Mouse (Mus musculus): Measurements from ENCODE around the gene Pde6h. TPM values are rescaled to one million over a fixed set of nuclear protein-coding genes. Genes with fewer than 3 reads are reported as not detected.
"Not testable (repeated sequence)": the region's sequence is repeated elsewhere in the genome, so short reads cannot be mapped to it uniquely, and the experiment has no call there.

Pde6h gene
- not detected for total RNA-seq (2021)

GRCm38 (mm10) chr6:136923532-136923931, at the start of gene Pde6h:
Gene Pde6h (plus strand): TSS chr6:136923832.
- no peak for DNase-seq
- intact Hi-C loops (cut with DNase I): loop anchor here (5.0 kb wide), 1 partner anchor 44 kb away; no protein-coding TSS in a partner anchor

- intact Hi-C loops (cut with DNase I): no loop called here
- DNase-seq: peak; percentile 50 to 53
These were observed 49.0 kb upstream of the Pde6h start for GRCm38 (mm10) chr6:136874599-136874998.

GRCm38 (mm10) chr6:136875670-136876069, 48.0 kb upstream of the Pde6h start, which contains the start of gene Mgp:
Gene Mgp (minus strand): TSS chr6:136875823.
- intact Hi-C loops (cut with DNase I): no loop called here
- DNase-seq: peak; percentile 66 to 68

- DNase-seq: no peak
- intact Hi-C loops (cut with DNase I): no loop called here
These were observed 42.0 kb upstream of the Pde6h start for GRCm38 (mm10) chr6:136881678-136882077.

GRCm38 (mm10) chr6:136883431-136883915, 40.2 kb upstream of the Pde6h start:
- DNase-seq: peak in 1 of 2 experiments; percentile 45
- intact Hi-C loops (cut with DNase I): no loop called here

- no peak for DNase-seq
- intact Hi-C loops (cut with DNase I): no loop called here
These were observed 39.7 kb upstream of the Pde6h start for GRCm38 (mm10) chr6:136883961-136884360.

GRCm38 (mm10) chr6:136884766-136885165, 38.9 kb upstream of the Pde6h start:
- intact Hi-C loops (cut with DNase I); DNase-seq: not testable (repeated sequence)

GRCm38 (mm10) chr6:136887854-136888253, 35.8 kb upstream of the Pde6h start:
- intact Hi-C loops (cut with DNase I): no loop called here
- DNase-seq: peak; percentile 85 to 89

GRCm38 (mm10) chr6:136889067-136889466, 34.6 kb upstream of the Pde6h start:
- DNase-seq: no peak
- intact Hi-C loops (cut with DNase I): no loop called here

- intact Hi-C loops (cut with DNase I): no loop called here
- no peak for DNase-seq
These were observed 34.1 kb upstream of the Pde6h start for GRCm38 (mm10) chr6:136889554-136889953.

GRCm38 (mm10) chr6:136892002-136892401, 31.6 kb upstream of the Pde6h start:
- intact Hi-C loops (cut with DNase I): no loop called here
- DNase-seq: no peak

GRCm38 (mm10) chr6:136894532-136895339, 28.9 kb upstream of the Pde6h start:
- intact Hi-C loops (cut with DNase I): no loop called here
- peak; percentile 46 to 49 for DNase-seq

GRCm38 (mm10) chr6:136897789-136898188, 25.8 kb upstream of the Pde6h start:
- DNase-seq: peak in 1 of 2 experiments; percentile 35
- intact Hi-C loops (cut with DNase I): no loop called here

GRCm38 (mm10) chr6:136898222-136898621, 25.4 kb upstream of the Pde6h start:
- peak; percentile 55 to 58 for DNase-seq
- intact Hi-C loops (cut with DNase I): no loop called here

GRCm38 (mm10) chr6:136898954-136899353, 24.7 kb upstream of the Pde6h start:
- intact Hi-C loops (cut with DNase I): no loop called here
- no peak for DNase-seq

GRCm38 (mm10) chr6:136900369-136901009, 23.1 kb upstream of the Pde6h start:
- DNase-seq: no peak

GRCm38 (mm10) chr6:136901010-136901409, 22.6 kb upstream of the Pde6h start:
- no peak for DNase-seq
- intact Hi-C loops (cut with DNase I): no loop called here

More at GRCm38 (mm10) chr6:136900369-136901009, 23.1 kb upstream of the Pde6h start:
- intact Hi-C loops (cut with DNase I): no loop called here

GRCm38 (mm10) chr6:136902527-136902926, 21.1 kb upstream of the Pde6h start:
- intact Hi-C loops (cut with DNase I): no loop called here
- DNase-seq: no peak

- intact Hi-C loops (cut with DNase I): no loop called here
- no peak for DNase-seq
These were observed 19.7 kb upstream of the Pde6h start for GRCm38 (mm10) chr6:136903885-136904470.

- peak; percentile 49 to 50 for DNase-seq
- intact Hi-C loops (cut with DNase I): no loop called here
These were observed 17.2 kb upstream of the Pde6h start for GRCm38 (mm10) chr6:136906283-136906936.

- peak; percentile 56 to 61 for DNase-seq
- intact Hi-C loops (cut with DNase I): no loop called here
These were observed 16.7 kb upstream of the Pde6h start for GRCm38 (mm10) chr6:136906937-136907293.
